ENCODE assay signal across 7 mouse cellular contexts in the genomic region with DNA sequence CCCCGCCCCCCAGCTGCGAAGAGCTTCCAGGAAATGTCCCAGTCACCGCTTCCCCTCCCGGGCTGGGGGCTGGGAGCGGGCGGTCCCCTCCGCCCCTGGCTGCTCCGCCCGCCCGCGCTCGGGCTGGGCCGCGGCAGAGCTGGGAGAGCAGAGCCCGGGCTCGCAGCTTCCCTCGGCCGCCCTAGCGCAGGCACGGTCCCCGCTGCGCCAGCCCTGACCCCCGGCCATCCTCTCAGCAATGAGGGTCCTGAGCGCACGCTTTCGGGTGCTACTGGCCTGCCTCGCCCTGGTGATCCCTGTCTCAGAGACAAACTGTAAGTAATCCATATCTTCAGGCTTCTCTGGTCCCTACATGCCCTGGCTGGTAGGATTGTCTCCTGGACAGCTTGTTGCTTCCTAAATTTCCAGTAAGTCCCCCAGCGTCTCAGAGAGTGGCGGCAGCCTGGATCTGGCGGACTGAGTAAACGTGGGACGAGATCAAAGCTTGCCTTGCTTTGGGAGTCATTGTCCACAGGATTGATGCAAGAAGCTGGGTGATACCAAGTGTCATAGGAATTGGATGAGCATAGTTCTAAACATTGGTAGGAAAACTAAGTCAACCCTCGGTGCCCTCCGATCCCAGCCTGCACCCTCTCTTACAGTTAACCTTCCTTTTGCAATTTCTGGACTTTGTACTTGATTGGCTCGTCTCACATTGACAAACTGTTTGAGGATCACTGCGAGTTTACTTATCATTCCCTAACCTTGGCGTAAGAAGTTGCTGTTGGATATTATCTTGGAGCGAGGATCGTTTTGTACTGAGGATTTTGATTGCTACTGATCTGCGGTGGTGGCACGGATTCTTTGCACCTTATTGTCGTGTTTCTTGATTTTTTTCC. TPM values are rescaled to one million over a fixed set of nuclear protein-coding genes. Genes with fewer than 3 reads are reported as not detected.
DNase-seq lines count a peak whose midpoint lies in the region; ATAC-seq lines count a peak whose summit lies in the region.

A gene (plus strand): TSS at position 117 of the 878 bp plus-strand sequence.

- peak; percentile 68 to 71 for DNase-seq in adrenal gland, adult 18-20 months (ENCODE audit: low spot score in 2 of 2)
- peak; percentile 81 for DNase-seq in embryo, embryonic 11 days
- DNase-seq in heart, adult 18-20 months = peak; percentile 79 to 87
- peak; percentile 40 for DNase-seq in kidney, adult 11 months
- peak; percentile 8 to 37 for DNase-seq in spleen, postnatal 36 days (ENCODE audit: low spot score in 2 of 2)

- H3K9ac ChIP-seq in limb, embryonic 15.5 days = peak within 1 kb of the TSS; percentile 57
- H3K9ac ChIP-seq in midbrain, embryonic 15.5 days = peak within 1 kb of the TSS; percentile 72

- no peaks in the 10 kb centered on the region for H3K36me3 ChIP-seq in limb, embryonic 15.5 days
- H3K36me3 ChIP-seq in midbrain, embryonic 15.5 days (replicated peaks) = no peaks in the 10 kb centered on the region

- peak within 1 kb of the TSS; percentile 65 for H3K4me2 ChIP-seq in limb, embryonic 15.5 days
- peak within 1 kb of the TSS; percentile 95 for H3K4me2 ChIP-seq in midbrain, embryonic 15.5 days

- WGBS in limb, embryonic 15.5 days = 4% methylated on average over 33 of the region's 42 CpGs
- 4% methylated on average over 36 of the region's 42 CpGs for WGBS in midbrain, embryonic 15.5 days

- H3K4me3 ChIP-seq in limb, embryonic 15.5 days = peak within 1 kb of the TSS; percentile 60
- H3K4me3 ChIP-seq in midbrain, embryonic 15.5 days = peak within 1 kb of the TSS; percentile 55

- ATAC-seq in limb, embryonic 15.5 days (ENCODE audit: insufficient number of reproducible peaks, low FRiP score, low TSS enrichment, low read depth) = peak; percentile 86
- peak; percentile 94 for ATAC-seq in midbrain, embryonic 15.5 days (replicated peaks)

- no peaks in the 10 kb centered on the region for H3K9me3 ChIP-seq in limb, embryonic 15.5 days
- H3K9me3 ChIP-seq in midbrain, embryonic 15.5 days = no peaks in the 10 kb centered on the region

- H3K4me1 ChIP-seq in limb, embryonic 15.5 days = no peaks in the 10 kb centered on the region; the same call in 1 of the 2 replicates
- H3K4me1 ChIP-seq in midbrain, embryonic 15.5 days = peaks cover 3% of the 10 kb centered on the region; the same call in 1 of the 2 replicates

- peak within 1 kb of the TSS; percentile 79 for H3K27ac ChIP-seq in limb, embryonic 15.5 days
- 0 out of 2 replicates have a peak within 1 kb of the TSS, but pooled peaks have one; percentile 20 for H3K27ac ChIP-seq in midbrain, embryonic 15.5 days

- H3K27me3 ChIP-seq in limb, embryonic 15.5 days = no peaks in the 10 kb centered on the region
- no peaks in the 10 kb centered on the region for H3K27me3 ChIP-seq in midbrain, embryonic 15.5 days (replicated peaks)

RNA-seq across cellular contexts. Expression of the gene that starts here (rescaled TPM):
- 10 to 100 TPM; 48.4 to 56.3 TPM for total RNA-seq in adrenal gland, adult 18-20 months (2021)
- 10 to 100 TPM; 15.4 to 17.6 TPM for total RNA-seq in heart, adult 18-20 months (2021)
- 52.9 and 58.4 TPM in 2 replicates for polyA plus RNA-seq in limb, embryonic 15.5 days (2015; fragmentation: Nextera tagmentation; extraction: Ambion mirVana)
- 9.0 and 9.1 TPM in 2 replicates for polyA plus RNA-seq in midbrain, embryonic 15.5 days (2015; fragmentation: Nextera tagmentation; extraction: Ambion mirVana)

Comparison
In these comparisons a context has a peak if more than half of its experiments do, and no peak if none do; other contexts are left out.
1. Peak in every context shown above with its lines: DNase-seq, ATAC-seq, H3K4me3 ChIP-seq and H3K27ac ChIP-seq.
2. DNase-seq: peak in every context shown above with its lines; median percentile 83 in heart, adult 18-20 months; 81 in embryo, embryonic 11 days; 70 in adrenal gland, adult 18-20 months; 40 in kidney, adult 11 months; 22 in spleen, postnatal 36 days.